Mouse (Mus musculus): ENCODE measurements at regions not wholly inside any gene's neighbourhood (a gene's known extent, or its start where the extent isn't known, plus 50 kb on each side); places are given as distances from the start of the nearest gene placed in this dataset.

GRCm38 (mm10) chr15:56604266-56604665 lies 873.2 kb downstream of the Slc22a22 start:
- DNase-seq: no peak

GRCm38 (mm10) chr15:56592656-56593055 lies 884.8 kb downstream of the Slc22a22 start:
- DNase-seq: no peak

GRCm38 (mm10) chr15:56580745-56581515 lies 896.5 kb downstream of the Slc22a22 start:
- DNase-seq: no peak

GRCm38 (mm10) chr15:56563192-56563591 lies 914.2 kb downstream of the Slc22a22 start:
- DNase-seq: no peak

- DNase-seq: no peak
These were observed 914.6 kb downstream of the Slc22a22 start for GRCm38 (mm10) chr15:56562785-56563184.

- no peak for DNase-seq
These were observed 915.3 kb downstream of the Slc22a22 start for GRCm38 (mm10) chr15:56562143-56562542.

- no peak for DNase-seq
These were observed 923.0 kb downstream of the Slc22a22 start for GRCm38 (mm10) chr15:56554386-56554785.

GRCm38 (mm10) chr15:56553851-56554250 lies 923.6 kb downstream of the Slc22a22 start:
- DNase-seq: no peak

GRCm38 (mm10) chr15:56531529-56531928 lies 945.9 kb downstream of the Slc22a22 start:
- DNase-seq: no peak

- no peak for DNase-seq
These were observed 959.0 kb downstream of the Slc22a22 start for GRCm38 (mm10) chr15:56518379-56518778.

- DNase-seq: no peak
These were observed 961.3 kb downstream of the Slc22a22 start for GRCm38 (mm10) chr15:56516095-56516494.

GRCm38 (mm10) chr15:56498774-56499173 lies 978.7 kb downstream of the Slc22a22 start:
- DNase-seq: no peak

GRCm38 (mm10) chr15:56497757-56498156 lies 979.7 kb downstream of the Slc22a22 start:
- DNase-seq: no peak

GRCm38 (mm10) chr15:56496355-56496754 lies 981.1 kb downstream of the Slc22a22 start:
- no peak for DNase-seq

GRCm38 (mm10) chr15:56485931-56486330 lies 991.5 kb downstream of the Slc22a22 start:
- DNase-seq: no peak

- DNase-seq: no peak
These were observed 992.7 kb downstream of the Slc22a22 start for GRCm38 (mm10) chr15:56484693-56485092.

- DNase-seq: no peak
These were observed 997.7 kb downstream of the Slc22a22 start for GRCm38 (mm10) chr15:56479682-56480081.

- DNase-seq: no peak
These were observed 998.4 kb downstream of the Slc22a22 start for GRCm38 (mm10) chr15:56479015-56479414.

GRCm38 (mm10) chr15:56473679-56474078 lies 1003.7 kb downstream of the Slc22a22 start:
- DNase-seq: no peak

GRCm38 (mm10) chr15:56451881-56452280 lies 1025.5 kb downstream of the Slc22a22 start:
- DNase-seq: no peak

GRCm38 (mm10) chr15:56448015-56448645 lies 1029.3 kb downstream of the Slc22a22 start:
- DNase-seq: no peak

GRCm38 (mm10) chr15:56440171-56440570 lies 1037.3 kb downstream of the Slc22a22 start:
- DNase-seq: no peak

GRCm38 (mm10) chr15:56438370-56438769 lies 1039.1 kb downstream of the Slc22a22 start:
- DNase-seq: no peak

- no peak for DNase-seq
These were observed 1041.3 kb downstream of the Slc22a22 start for GRCm38 (mm10) chr15:56436131-56436530.

Data from right cerebral cortex, postnatal 14 days (tissue).